Mouse (Mus musculus) cerebellum, adult 18-20 months (tissue): Measurements from ENCODE around the gene Gm47955.
"Not testable (repeated sequence)": the region's sequence is repeated elsewhere in the genome, so short reads cannot be mapped to it uniquely, and the experiment has no call there.

Experiments
- DNase-seq, 2 experiments: peaks; one replicate each; pipeline ENCODE4 v3.0.0; 2021

Gm47955 gene

GRCm38 (mm10) chr1:82993947-82994346 is 33.9 kb downstream of the Gm47955 start:
- no peak for DNase-seq

GRCm38 (mm10) chr1:83000306-83000705 is 40.2 kb downstream of the Gm47955 start, which contains the start of gene Gm47959:
Gene Gm47959 (plus strand): TSS chr1:83000548.
- not testable (repeated sequence) for DNase-seq

GRCm38 (mm10) chr1:83006218-83007179 is 46.4 kb downstream of the Gm47955 start:
- DNase-seq = no peak

- DNase-seq = no peak
Observed at GRCm38 (mm10) chr1:83007471-83007870, 47.4 kb downstream of the Gm47955 start.
